Mouse (Mus musculus) kidney, embryonic 14.5 days (tissue): ENCODE measurements around the gene H60b. TPM values are rescaled to one million over a fixed set of nuclear protein-coding genes. Genes with fewer than 3 reads are reported as not detected.
"Not testable (repeated sequence)": the region's sequence is repeated elsewhere in the genome, so short reads cannot be mapped to it uniquely, and the experiment has no call there.

ENCODE experiments used
- ATAC-seq: fragments of 200-750 bp; cut with Nextera tagmentation; 2 replicates; pipeline ENCODE4 v1.8.0; 2017; ENCODE audit warnings: moderate number of reproducible peaks, mild to moderate bottlenecking, moderate TSS enrichment, moderate library complexity; ENCODE audit not compliant: low FRiP score, low TSS enrichment
- H3K27ac ChIP-seq: fragments of 300-500 bp; sonication (generic); 2 replicates; pipeline ENCODE4 v1.5.1; 2014; ENCODE audit warnings: low read depth, mild to moderate bottlenecking, low read length, moderate library complexity, mixed read lengths
- H3K27me3 ChIP-seq: fragments of 300-500 bp; sonication (generic); 2 replicates; pipeline ENCODE4 v1.6.1; 2014; ENCODE audit warnings: mild to moderate bottlenecking, low read length; ENCODE audit not compliant: control insufficient read depth, insufficient read depth
- H3K36me3 ChIP-seq: fragments of 300-500 bp; sonication (generic); 2 replicates; pipeline ENCODE4 v1.6.1; 2014; ENCODE audit warnings: low read length, mixed read lengths; ENCODE audit not compliant: control insufficient read depth, insufficient read depth
- H3K4me1 ChIP-seq: fragments of 300-500 bp; sonication (generic); 2 replicates; pipeline ENCODE4 v1.6.1; 2014; ENCODE audit warnings: low read length, mixed read lengths; ENCODE audit not compliant: control insufficient read depth, insufficient read depth
- H3K4me2 ChIP-seq: fragments of 300-500 bp; sonication (generic); replicated peaks from 2 replicates; pipeline ENCODE4 v1.6.1; 2014; ENCODE audit warnings: low read depth, mild to moderate bottlenecking, low read length
- H3K4me3 ChIP-seq: fragments of 300-500 bp; sonication (generic); 2 replicates; pipeline ENCODE4 v1.5.1; 2014; ENCODE audit warnings: mild to moderate bottlenecking, low read length
- H3K9ac ChIP-seq: fragments of 300-500 bp; sonication (generic); 2 replicates; pipeline ENCODE4 v1.6.1; 2014; ENCODE audit warnings: low read depth, mild to moderate bottlenecking, low read length, moderate library complexity
- H3K9me3 ChIP-seq: fragments of 300-500 bp; sonication (generic); 2 replicates; pipeline ENCODE4 v1.6.1; 2016; ENCODE audit warnings: low read length; ENCODE audit not compliant: control insufficient read depth
- WGBS: fragments of 180-500 bp; shearing (Covaris S2); extraction: QIAGEN DNeasy Blood & Tissue Kit; methylation state at CpG from one replicate; pipeline ENCODE4 v1.1.7; 2014; 5-methylcytosine and 5-hydroxymethylcytosine counted together
- polyA plus RNA-seq: library from polyadenylated mRNA; unstranded; fragments of >200 nt; fragmentation: Nextera tagmentation; extraction: Ambion mirVana; gene quantifications from 2 replicates; pipeline ENCODE4 v1.2.1, GENCODE M21; 2014

H60b gene
- polyA plus RNA-seq, 1 experiment from 2014 or later, result 1.5 TPM

DNA sequence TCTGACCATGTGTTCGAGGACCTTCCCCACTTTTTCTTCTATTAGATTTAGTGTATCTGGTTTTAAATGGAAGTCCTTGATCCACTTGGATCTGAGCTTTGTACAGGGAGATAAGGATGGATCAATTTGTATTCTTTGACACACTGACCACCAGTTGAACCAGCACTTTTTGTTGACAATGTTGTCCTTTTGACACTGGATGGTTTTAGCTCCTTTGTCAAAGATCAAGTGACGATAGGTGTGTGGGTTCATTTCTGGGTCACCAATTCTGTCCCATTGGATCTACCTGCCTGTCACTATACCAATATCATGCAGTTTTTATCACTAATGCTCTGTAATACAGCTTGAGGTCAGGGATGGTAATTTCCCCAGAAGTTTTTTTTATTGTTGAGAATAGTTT is 18.1 kb downstream of the H60b start:
- 83% methylated on average over 2 of the region's 2 CpGs for WGBS
- H3K9ac ChIP-seq, H3K4me3 ChIP-seq, H3K4me2 ChIP-seq, H3K27me3 ChIP-seq, H3K36me3 ChIP-seq, H3K4me1 ChIP-seq, H3K9me3 ChIP-seq, ATAC-seq, H3K27ac ChIP-seq: not testable (repeated sequence)

DNA sequence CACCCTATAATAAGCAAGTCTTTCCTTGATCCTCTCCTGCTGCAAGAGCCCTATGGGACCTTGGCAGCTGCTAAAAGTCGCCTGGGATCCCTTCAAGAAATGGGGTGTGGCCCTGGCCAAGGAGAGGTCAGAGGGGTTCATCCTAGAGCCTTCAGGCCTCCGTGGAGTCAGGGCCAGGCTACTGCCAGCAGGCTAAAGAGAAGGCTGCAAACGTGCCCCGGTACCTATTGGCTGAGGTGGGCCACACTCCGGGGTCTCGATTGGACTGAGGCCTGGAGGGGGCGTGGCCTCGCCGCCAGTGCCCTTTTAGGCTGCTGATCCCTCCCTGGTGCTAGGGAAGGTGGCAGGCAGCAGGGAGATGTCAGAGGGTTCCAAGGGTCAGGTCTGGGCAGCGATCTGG is 32.6 kb downstream of the H60b start:
- H3K4me3 ChIP-seq, H3K9me3 ChIP-seq, H3K4me1 ChIP-seq, H3K9ac ChIP-seq, H3K4me2 ChIP-seq, H3K27me3 ChIP-seq, H3K27ac ChIP-seq, H3K36me3 ChIP-seq: not testable (repeated sequence)
- ATAC-seq, result peak; percentile 67; the same call in 1 of the 2 replicates
- WGBS, result 5% methylated on average over 6 of the region's 10 CpGs

DNA sequence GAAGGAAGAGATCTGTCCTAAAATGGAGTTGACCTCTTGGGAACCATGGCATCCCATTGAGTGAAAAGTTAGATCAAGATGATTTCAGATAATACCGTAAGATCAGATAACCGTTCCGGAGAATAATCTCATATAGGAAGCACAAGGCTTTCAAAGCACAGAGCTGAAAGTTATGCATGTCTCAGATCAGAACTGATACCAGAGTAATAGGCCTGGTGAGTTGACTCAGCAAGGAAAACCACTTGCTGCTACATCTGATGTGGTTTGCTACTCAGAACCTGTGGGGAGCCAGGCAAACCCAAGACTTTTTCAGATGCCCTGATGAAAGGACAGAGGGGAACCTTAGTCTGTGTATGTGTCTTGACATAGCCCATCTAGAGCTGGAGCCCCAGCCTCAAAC is 43.0 kb downstream of the H60b start:
- H3K9ac ChIP-seq, H3K9me3 ChIP-seq, H3K36me3 ChIP-seq, H3K27me3 ChIP-seq, H3K4me1 ChIP-seq, H3K4me3 ChIP-seq, ATAC-seq, H3K4me2 ChIP-seq, H3K27ac ChIP-seq: not testable (repeated sequence)
- no CpG with 5 or more reads among the region's 3 CpGs for WGBS

DNA sequence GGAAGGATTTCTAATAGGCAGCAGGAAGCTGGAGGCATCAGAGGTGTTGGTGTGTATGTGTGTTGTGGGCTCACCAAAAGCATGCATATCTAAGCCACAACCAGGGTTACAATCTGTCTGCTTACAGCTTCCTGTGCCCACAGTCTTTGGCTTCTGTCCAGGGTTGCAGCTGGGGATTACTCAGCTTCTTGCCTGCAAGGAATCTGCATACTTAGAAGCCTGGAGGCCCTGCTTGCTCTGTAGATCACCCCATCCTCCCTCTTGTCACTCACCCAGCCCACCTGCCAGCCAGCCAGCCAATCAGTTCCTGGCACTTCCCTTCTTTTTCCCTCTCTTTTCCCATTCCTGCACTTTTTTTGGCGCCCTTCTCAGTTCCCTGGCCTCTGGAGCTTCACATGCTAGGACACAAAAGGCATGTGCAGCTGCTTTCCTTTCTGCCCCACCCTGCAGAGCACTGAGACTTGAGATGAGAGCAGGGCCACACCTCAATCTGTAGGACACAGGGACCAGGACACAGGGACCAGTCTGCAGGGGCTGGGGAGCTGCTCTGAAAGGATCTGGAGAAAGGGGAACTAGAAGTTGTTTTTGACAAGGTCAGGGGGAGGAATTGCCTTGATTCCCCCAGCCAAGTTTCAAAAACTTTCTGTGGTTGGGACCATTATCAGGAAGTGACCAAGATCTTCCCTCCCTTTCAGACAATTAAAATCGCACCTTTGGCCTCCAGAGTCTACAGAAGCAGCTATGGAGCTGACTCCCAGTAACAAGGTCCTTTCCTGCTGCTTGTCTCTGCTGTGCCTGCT is 44.6 kb downstream of the H60b start:
- no CpG with 5 or more reads among the region's 2 CpGs for WGBS
- not testable (repeated sequence) for ATAC-seq

GRCm38 (mm10) chr10:22206443-22206842 is 48.1 kb downstream of the H60b start:
- H3K9me3 ChIP-seq, H3K9ac ChIP-seq, H3K4me2 ChIP-seq, ATAC-seq, H3K4me3 ChIP-seq, H3K27ac ChIP-seq, H3K4me1 ChIP-seq, H3K27me3 ChIP-seq, H3K36me3 ChIP-seq: not testable (repeated sequence)
- 55% methylated on average over 1 of the region's 1 CpGs for WGBS

More for the DNA sequence above, 44.6 kb downstream of the H60b start:
- not testable (repeated sequence) for H3K9ac ChIP-seq, H3K36me3 ChIP-seq, H3K4me2 ChIP-seq, H3K27me3 ChIP-seq, H3K9me3 ChIP-seq, H3K27ac ChIP-seq, H3K4me3 ChIP-seq, H3K4me1 ChIP-seq

GRCm38 (mm10) chr10:22212012-22212696 is 53.8 kb downstream of the H60b start:
- not testable (repeated sequence) for H3K4me1 ChIP-seq, H3K36me3 ChIP-seq, H3K27ac ChIP-seq, H3K4me2 ChIP-seq, H3K9me3 ChIP-seq, H3K27me3 ChIP-seq, H3K4me3 ChIP-seq, H3K9ac ChIP-seq
- ATAC-seq, result peak; percentile 89
- WGBS, result 2% methylated on average over 8 of the region's 11 CpGs

DNA sequence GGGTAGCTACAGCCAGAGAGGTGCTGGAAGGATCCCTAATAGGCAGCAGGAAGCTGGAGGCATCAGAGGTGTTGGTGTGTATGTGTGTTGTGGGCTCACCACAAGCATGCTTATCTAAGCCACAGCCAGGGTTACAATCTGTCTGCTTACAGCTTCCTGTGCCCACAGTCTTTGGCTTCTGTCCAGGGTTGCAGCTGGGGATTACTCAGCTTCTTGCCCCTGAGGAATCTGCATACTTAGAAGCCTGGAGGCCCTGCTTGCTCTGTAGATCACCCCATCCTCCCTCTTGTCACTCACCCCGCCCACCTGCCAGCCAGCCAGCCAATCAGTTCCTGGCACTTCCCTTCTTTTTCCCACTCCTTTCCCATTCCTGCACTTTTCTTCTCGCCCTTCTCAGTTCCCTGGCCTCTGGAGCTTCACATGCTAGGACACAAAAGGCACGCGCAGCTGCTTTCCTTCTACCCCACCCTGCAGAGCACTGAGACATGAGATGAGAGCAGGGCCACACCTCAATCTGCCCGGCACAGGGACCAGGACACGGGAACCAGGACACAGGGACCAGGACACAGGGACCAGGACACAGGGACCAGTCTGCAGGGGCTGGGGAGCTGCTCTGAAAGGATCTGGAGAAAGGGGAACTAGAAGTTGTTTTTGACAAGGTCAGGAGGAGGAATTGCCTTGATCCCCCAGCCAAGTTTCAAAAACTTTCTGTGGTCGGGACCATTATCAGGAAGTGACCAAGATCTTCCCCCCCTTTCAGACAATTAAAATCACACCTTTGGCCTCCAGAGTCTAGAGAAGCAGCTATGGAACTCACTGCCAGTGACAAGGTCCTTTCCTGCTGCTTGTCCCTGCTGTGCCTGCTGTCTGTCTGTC is 65.3 kb downstream of the H60b start:
- H3K4me2 ChIP-seq, H3K4me1 ChIP-seq, H3K27ac ChIP-seq, H3K27me3 ChIP-seq, H3K4me3 ChIP-seq, H3K9ac ChIP-seq, H3K36me3 ChIP-seq, H3K9me3 ChIP-seq: not testable (repeated sequence)
- ATAC-seq, result peak; percentile 89
- 0% methylated on average over 1 of the region's 7 CpGs for WGBS

DNA sequence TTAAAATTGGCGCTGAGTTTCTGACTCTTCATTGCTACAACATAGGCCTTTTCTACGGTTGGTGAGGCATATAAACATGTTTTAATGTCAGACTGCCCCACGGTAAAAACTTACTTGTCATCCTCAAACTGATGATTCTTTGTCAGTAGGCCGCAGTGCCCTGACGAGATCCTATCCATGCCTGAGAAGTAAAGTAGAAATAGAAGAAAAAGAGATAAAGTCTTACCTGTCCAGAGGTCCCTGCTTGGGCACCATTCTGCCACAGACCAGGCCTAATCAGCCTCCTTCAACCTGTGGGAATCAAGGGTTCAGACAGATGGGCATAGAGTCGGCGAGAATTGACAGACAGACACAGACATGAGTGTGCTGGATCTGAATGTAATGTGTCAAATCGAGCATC is 106.7 kb downstream of the H60b start:
- Histone ChIP-seq H3K4me2 (no peak overlapping the region), H3K27me3 (no peaks in the 10 kb centered on the region), H3K4me1 (no peaks in the 10 kb centered on the region), H3K9ac (no peak overlapping the region), H3K36me3 (no peaks in the 10 kb centered on the region), H3K9me3 (no peaks in the 10 kb centered on the region; the same call in 1 of the 2 replicates), H3K4me3 (no peak overlapping the region), H3K27ac (no peak overlapping the region)
- no peak for ATAC-seq
- 93% methylated on average over 8 of the region's 8 CpGs for WGBS
